Mouse (Mus musculus) forebrain, embryonic 12.5 days (tissue): ENCODE measurements around the gene Fbxo31. TPM values are rescaled to one million over a fixed set of nuclear protein-coding genes. Genes with fewer than 3 reads are reported as not detected.
"Not testable (repeated sequence)": the region's sequence is repeated elsewhere in the genome, so short reads cannot be mapped to it uniquely, and the experiment has no call there.

Source experiments
- ATAC-seq: fragments of 200-750 bp; cut with Nextera tagmentation; 2 replicates; pipeline ENCODE4 v1.8.0; 2017; ENCODE audit warnings: moderate TSS enrichment; ENCODE audit not compliant: low FRiP score
- H3K27ac ChIP-seq: fragments of 300-500 bp; sonication (generic); 2 replicates; pipeline ENCODE4 v1.5.1; 2016; ENCODE audit warnings: mild to moderate bottlenecking
- H3K27me3 ChIP-seq: fragments of 300-500 bp; sonication (generic); 2 replicates; pipeline ENCODE4 v1.6.1; 2016; ENCODE audit warnings: mild to moderate bottlenecking
- H3K36me3 ChIP-seq: fragments of 300-500 bp; sonication (generic); replicated peaks from 2 replicates; pipeline ENCODE4 v1.6.1; 2016; ENCODE audit warnings: mild to moderate bottlenecking
- H3K4me1 ChIP-seq: fragments of 300-500 bp; sonication (generic); 2 replicates; pipeline ENCODE4 v1.6.1; 2016
- H3K4me2 ChIP-seq: fragments of 300-500 bp; sonication (generic); 2 replicates; pipeline ENCODE4 v1.6.1; 2016; ENCODE audit warnings: mild to moderate bottlenecking, moderate library complexity
- H3K4me3 ChIP-seq: fragments of 300-500 bp; sonication (generic); replicated peaks from 2 replicates; pipeline ENCODE4 v1.5.1; 2016; ENCODE audit warnings: mild to moderate bottlenecking
- H3K9ac ChIP-seq: fragments of 300-500 bp; sonication (generic); 2 replicates; pipeline ENCODE4 v1.6.1; 2016; ENCODE audit warnings: mild to moderate bottlenecking
- H3K9me3 ChIP-seq: fragments of 300-500 bp; sonication (generic); 2 replicates; pipeline ENCODE4 v1.6.1; 2016
- WGBS: fragments of 180-500 bp; shearing (Covaris S2); methylation state at CpG from one replicate; pipeline ENCODE4 v1.1.7; 2016; 5-methylcytosine and 5-hydroxymethylcytosine counted together
- polyA plus RNA-seq: library from polyadenylated mRNA; unstranded; fragments of >200 nt; fragmentation: Nextera tagmentation; extraction: Ambion mirVana; gene quantifications from 2 replicates; pipeline ENCODE4 v1.2.1, GENCODE M21; 2016

Fbxo31 gene
- polyA plus RNA-seq, 1 experiment from 2014 or later: 19.3 TPM

GRCm38 (mm10) chr8:121599842-121600241 lies 21.2 kb upstream of the Fbxo31 start:
- WGBS: 90% methylated on average over 14 of the region's 14 CpGs
- Histone ChIP-seq H3K9ac (no peak overlapping the region), H3K4me2 (no peak overlapping the region), H3K36me3 (peaks cover 76% of the 10 kb centered on the region), H3K9me3 (no peaks in the 10 kb centered on the region), H3K27me3 (no peaks in the 10 kb centered on the region), H3K4me3 (no peak overlapping the region), H3K4me1 (no peaks in the 10 kb centered on the region), H3K27ac (no peak overlapping the region)
- ATAC-seq: no peak

- H3K4me1 ChIP-seq: no peaks in the 10 kb centered on the region
- 35% methylated on average over 7 of the region's 7 CpGs for WGBS
- H3K36me3 ChIP-seq: peaks cover 76% of the 10 kb centered on the region
- ATAC-seq: peak; percentile 85
- H3K27ac ChIP-seq: no peak overlapping the region
- H3K9ac ChIP-seq: no peak overlapping the region
- H3K4me2 ChIP-seq: no peak overlapping the region
- H3K4me3 ChIP-seq: no peak overlapping the region
- no peaks in the 10 kb centered on the region for H3K9me3 ChIP-seq
- no peaks in the 10 kb centered on the region for H3K27me3 ChIP-seq
Observed at GRCm38 (mm10) chr8:121598892-121599291, 20.3 kb upstream of the Fbxo31 start.

DNA sequence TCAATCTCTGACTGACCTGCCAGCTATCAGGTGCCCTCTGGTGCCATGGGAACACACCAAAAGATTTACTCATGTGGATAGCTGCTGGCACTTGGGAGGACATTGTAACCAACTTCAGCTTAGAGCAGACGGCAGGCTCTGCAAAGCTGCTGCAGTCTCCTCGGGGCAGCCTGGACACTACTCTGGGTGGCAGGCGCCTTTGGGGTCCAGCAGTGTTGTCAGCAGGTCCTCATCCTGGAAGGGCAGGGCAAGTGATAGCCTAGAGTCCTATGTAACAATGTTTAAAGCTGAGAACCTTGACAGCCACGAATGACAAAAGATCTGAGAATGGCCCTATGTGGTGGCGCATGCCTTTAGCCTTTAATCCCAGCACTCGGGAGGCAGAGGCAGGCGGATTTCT lies 19.6 kb upstream of the Fbxo31 start:
- no peaks in the 10 kb centered on the region for H3K27me3 ChIP-seq
- no peak overlapping the region for H3K9ac ChIP-seq
- no peaks in the 10 kb centered on the region for H3K9me3 ChIP-seq
- 89% methylated on average over 7 of the region's 7 CpGs for WGBS
- H3K4me3 ChIP-seq: no peak overlapping the region
- H3K4me1 ChIP-seq: no peaks in the 10 kb centered on the region
- no peak for ATAC-seq
- no peak overlapping the region for H3K4me2 ChIP-seq
- H3K36me3 ChIP-seq: peaks cover 79% of the 10 kb centered on the region
- no peak overlapping the region for H3K27ac ChIP-seq

DNA sequence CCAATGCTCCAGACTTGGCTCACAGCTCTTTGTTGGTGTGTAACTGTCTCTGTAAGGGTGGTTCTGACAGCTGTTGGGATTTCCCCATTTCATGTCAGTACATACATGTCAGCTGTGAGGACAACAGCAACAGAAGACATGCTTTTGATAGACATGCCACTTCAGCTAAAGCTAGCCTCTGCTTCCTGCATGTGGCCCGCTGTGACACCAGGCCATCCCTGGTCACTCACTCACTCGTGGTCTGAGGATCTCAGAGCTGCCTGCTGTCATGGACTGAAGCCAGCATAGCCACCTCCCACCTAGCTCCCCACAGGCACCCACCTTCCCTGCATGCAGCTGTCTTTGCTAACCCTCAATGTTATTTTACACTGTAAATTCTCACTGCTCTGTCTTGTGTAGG lies 18.9 kb upstream of the Fbxo31 start:
- not testable (repeated sequence) for H3K4me1 ChIP-seq, ATAC-seq, H3K9ac ChIP-seq, H3K4me2 ChIP-seq, H3K27ac ChIP-seq, H3K9me3 ChIP-seq, H3K4me3 ChIP-seq, H3K27me3 ChIP-seq
- peaks cover 76% of the 10 kb centered on the region for H3K36me3 ChIP-seq
- 87% methylated on average over 2 of the region's 2 CpGs for WGBS

GRCm38 (mm10) chr8:121593983-121594382 lies 15.4 kb upstream of the Fbxo31 start:
- Histone ChIP-seq H3K27ac (no peak overlapping the region), H3K4me1 (peaks cover 26% of the 10 kb centered on the region), H3K9ac (no peak overlapping the region), H3K27me3 (no peaks in the 10 kb centered on the region), H3K9me3 (no peaks in the 10 kb centered on the region), H3K36me3 (peaks cover 44% of the 10 kb centered on the region), H3K4me2 (no peak overlapping the region), H3K4me3 (no peak overlapping the region)
- WGBS: 81% methylated on average over 9 of the region's 9 CpGs
- no peak for ATAC-seq

- no peaks in the 10 kb centered on the region for H3K27me3 ChIP-seq
- H3K9ac ChIP-seq: no peak overlapping the region
- H3K9me3 ChIP-seq: no peaks in the 10 kb centered on the region
- peaks cover 26% of the 10 kb centered on the region for H3K4me1 ChIP-seq
- peaks cover 43% of the 10 kb centered on the region for H3K36me3 ChIP-seq
- WGBS: 85% methylated on average over 5 of the region's 5 CpGs
- no peak overlapping the region for H3K4me3 ChIP-seq
- H3K27ac ChIP-seq: no peak overlapping the region
- H3K4me2 ChIP-seq: no peak overlapping the region
- no peak for ATAC-seq
Observed at GRCm38 (mm10) chr8:121593293-121593692, 14.7 kb upstream of the Fbxo31 start.

DNA sequence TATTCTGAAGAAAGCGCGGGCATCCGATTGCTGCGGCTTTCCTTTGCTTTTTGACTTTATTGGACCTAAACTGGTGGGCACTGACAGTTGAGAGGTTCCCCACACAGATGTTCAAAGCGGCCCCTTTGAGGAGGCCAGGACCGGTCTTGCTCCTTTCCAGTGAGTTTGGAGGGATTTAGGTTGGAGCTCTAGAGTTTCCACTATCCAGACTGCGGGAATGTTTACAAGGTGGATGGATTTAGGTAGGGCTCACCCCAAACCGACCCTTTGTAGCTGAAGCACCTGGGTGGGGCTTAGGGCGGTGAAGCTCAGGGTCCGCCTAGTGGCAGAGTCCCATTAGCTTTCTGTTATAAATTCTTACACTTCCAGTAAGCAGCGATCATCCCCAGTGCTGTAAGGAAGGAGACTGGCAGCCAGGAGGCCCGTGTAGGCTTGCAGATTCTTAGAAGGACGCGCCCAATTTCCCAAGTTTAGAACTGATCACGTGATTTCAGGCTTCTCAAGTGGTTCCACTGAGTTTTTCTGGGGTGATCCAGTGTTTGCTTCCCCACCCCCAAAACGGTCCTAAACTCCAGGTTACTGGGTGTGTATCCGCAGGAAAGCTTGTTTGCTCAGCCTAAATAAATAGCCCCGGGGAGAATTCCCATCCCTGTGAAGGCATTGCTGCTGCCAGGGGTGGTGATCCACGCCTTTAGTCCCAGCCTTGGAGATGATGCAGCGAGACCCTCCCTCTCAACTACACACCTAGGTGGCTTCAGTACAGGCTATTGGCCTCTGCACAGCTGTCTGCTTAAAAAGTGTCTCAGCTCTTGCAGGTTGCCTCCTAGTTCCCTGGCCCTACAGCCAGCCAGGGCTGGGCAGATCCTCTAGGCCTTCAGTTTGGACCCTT lies 12.8 kb upstream of the Fbxo31 start:
- Histone ChIP-seq H3K4me3 (peak overlapping the region; percentile 95), H3K4me2 (peak overlapping the region; percentile 84), H3K9ac (peak overlapping the region; percentile 83), H3K4me1 (peaks cover 26% of the 10 kb centered on the region), H3K27me3 (0 out of 2 replicates have a peak, but pooled peaks cover 3% of the 10 kb centered on the region), H3K27ac (peak overlapping the region; percentile 73; the same call in 1 of the 2 replicates), H3K9me3 (no peaks in the 10 kb centered on the region), H3K36me3 (peaks cover 27% of the 10 kb centered on the region)
- ATAC-seq: no peak
- WGBS: 17% methylated on average over 20 of the region's 20 CpGs

- H3K9me3 ChIP-seq: no peaks in the 10 kb centered on the region
- peak within 1 kb of the TSS; percentile 73 for H3K27ac ChIP-seq
- H3K9ac ChIP-seq: peak within 1 kb of the TSS; percentile 83
- peaks cover 22% of the 10 kb centered on the region for H3K36me3 ChIP-seq
- under 1% methylated on average over 94 of the region's 94 CpGs for WGBS
- ATAC-seq: peak; percentile 88
- peak within 1 kb of the TSS; percentile 95 for H3K4me3 ChIP-seq
- H3K27me3 ChIP-seq: 0 out of 2 replicates have a peak, but pooled peaks cover 3% of the 10 kb centered on the region
- H3K4me1 ChIP-seq: peaks cover 29% of the 10 kb centered on the region
- peak within 1 kb of the TSS; percentile 84 for H3K4me2 ChIP-seq
Observed at GRCm38 (mm10) chr8:121590203-121591177, 11.9 kb upstream of the Fbxo31 start, which contains the start of gene Map1lc3b. Gene Map1lc3b, plus strand, starts transcription at chr8:121590361.

- 0 out of 2 replicates have a peak, but pooled peaks cover 3% of the 10 kb centered on the region for H3K27me3 ChIP-seq
- 45% methylated on average over 2 of the region's 2 CpGs for WGBS
- H3K4me1 ChIP-seq: peaks cover 34% of the 10 kb centered on the region
- no peaks in the 10 kb centered on the region for H3K9me3 ChIP-seq
- H3K4me3 ChIP-seq: no peak overlapping the region
- H3K36me3 ChIP-seq: peaks cover 11% of the 10 kb centered on the region
- H3K9ac ChIP-seq: no peak overlapping the region
- no peak for ATAC-seq
- no peak overlapping the region for H3K27ac ChIP-seq
- peak overlapping the region; percentile 84; the same call in 1 of the 2 replicates for H3K4me2 ChIP-seq
Observed at GRCm38 (mm10) chr8:121589205-121589726, 10.7 kb upstream of the Fbxo31 start.

DNA sequence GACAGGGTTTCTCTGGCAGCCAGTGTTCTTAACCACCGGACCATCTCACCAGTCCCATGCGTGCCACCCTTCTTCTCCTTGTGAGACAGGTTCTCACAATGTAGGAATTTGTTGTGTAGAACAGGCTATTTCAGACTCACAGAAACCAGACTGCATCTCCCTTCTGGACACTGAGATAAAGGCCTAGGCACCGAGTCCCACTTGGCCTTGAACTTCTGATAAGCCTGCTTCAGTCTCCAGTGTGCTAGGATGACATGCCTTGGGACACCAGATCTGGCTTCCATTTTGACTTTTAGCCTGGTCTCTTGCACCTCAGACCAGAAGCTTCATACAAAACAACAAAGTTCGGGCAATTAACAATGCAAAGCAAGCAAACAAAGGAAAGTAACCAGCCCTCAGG lies 10.1 kb upstream of the Fbxo31 start:
- no peak overlapping the region for H3K4me3 ChIP-seq
- ATAC-seq: no peak
- peaks cover 6% of the 10 kb centered on the region for H3K36me3 ChIP-seq
- WGBS: 83% methylated on average over 4 of the region's 4 CpGs
- no peak overlapping the region for H3K9ac ChIP-seq
- no peaks in the 10 kb centered on the region for H3K9me3 ChIP-seq
- 0 out of 2 replicates have a peak, but pooled peaks cover 3% of the 10 kb centered on the region for H3K27me3 ChIP-seq
- H3K4me1 ChIP-seq: peaks cover 34% of the 10 kb centered on the region
- no peak overlapping the region for H3K4me2 ChIP-seq
- no peak overlapping the region for H3K27ac ChIP-seq

DNA sequence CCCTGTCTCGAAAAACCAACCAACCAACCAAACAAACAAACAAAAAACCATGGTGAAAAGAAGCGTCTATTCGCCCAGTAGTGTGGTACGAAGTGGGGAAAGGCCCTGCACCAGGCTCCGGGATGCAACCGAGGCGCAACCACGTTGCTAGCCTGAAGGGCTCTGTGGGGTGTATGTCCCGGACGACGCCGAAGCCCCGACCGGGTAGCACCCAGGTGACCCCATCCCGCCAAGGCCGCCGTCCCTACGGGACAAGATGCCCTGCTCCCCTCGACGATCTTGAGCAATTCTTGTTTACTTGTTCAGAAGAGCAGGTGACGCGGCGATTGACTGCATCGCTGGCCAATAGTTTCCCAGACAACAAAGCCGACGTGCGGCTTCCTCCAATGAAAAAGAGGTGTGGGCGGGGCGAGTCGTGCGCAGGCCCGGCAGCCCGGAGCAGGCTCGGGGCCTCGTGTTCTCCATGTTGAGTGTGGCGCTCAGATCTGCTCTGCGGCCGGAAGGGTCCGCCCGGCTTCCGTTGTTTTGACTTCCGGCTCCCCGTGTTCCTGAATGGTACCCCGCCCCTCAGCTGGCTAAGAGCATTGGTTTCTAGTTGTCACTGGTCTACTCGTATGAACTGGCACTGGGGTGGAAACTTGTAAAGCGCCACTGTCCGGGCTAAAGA lies 6.7 kb upstream of the Fbxo31 start:
- H3K27me3 ChIP-seq: 0 out of 2 replicates have a peak, but pooled peaks cover 3% of the 10 kb centered on the region
- H3K27ac ChIP-seq: no peak overlapping the region
- no peaks in the 10 kb centered on the region for H3K36me3 ChIP-seq
- H3K4me3 ChIP-seq: peak overlapping the region; percentile 61
- no peaks in the 10 kb centered on the region for H3K9me3 ChIP-seq
- H3K4me1 ChIP-seq: peaks cover 13% of the 10 kb centered on the region
- peak overlapping the region; percentile 71 for H3K4me2 ChIP-seq
- peak; percentile 96 for ATAC-seq
- H3K9ac ChIP-seq: peak overlapping the region; percentile 59
- 1% methylated on average over 47 of the region's 47 CpGs for WGBS
